Mouse (Mus musculus): ENCODE data around the gene Scfd2.

- TF ChIP-seq CTCF (IDR thresholded peaks at IDR 0.05; ENCODE audit: low read depth, low read length) (no peak), POLR2A (IDR thresholded peaks at IDR 0.05; ENCODE audit: extremely low read depth, insufficient read depth, low read length) (no peak)
Observed at GRCm38 (mm10) chr5:74511686-74512085, 19.9 kb downstream of the Scfd2 start.

Data from liver, adult 2 months (tissue).